Mouse (Mus musculus) urinary bladder, postnatal 4 days (tissue): ENCODE measurements around the gene Hmgn2.
"Not testable (repeated sequence)": the region's sequence is repeated elsewhere in the genome, so short reads cannot be mapped to it uniquely, and the experiment has no call there.

Experiments used
- DNase-seq, 2 experiments: peaks; one replicate each; pipeline ENCODE4 v3.0.0; 2021 to 2022; ENCODE audit warnings: low spot score in 2 of 2

Gene Hmgn2

GRCm38 (mm10) chr4:133968150-133968921, at the start of gene Hmgn2:
TSS of gene Hmgn2 (minus strand) at chr4:133968650.
- DNase-seq, result peak; percentile 48 to 64

GRCm38 (mm10) chr4:134017201-134017865, 48.9 kb upstream of the Hmgn2 start:
- DNase-seq, result no peak

GRCm38 (mm10) chr4:134016767-134017166, 48.3 kb upstream of the Hmgn2 start:
- no peak for DNase-seq

GRCm38 (mm10) chr4:134016208-134016607, 47.8 kb upstream of the Hmgn2 start:
- no peak for DNase-seq

- DNase-seq, result no peak
Measured at GRCm38 (mm10) chr4:134012858-134013528, 44.5 kb upstream of the Hmgn2 start.

GRCm38 (mm10) chr4:134011450-134012414, 43.3 kb upstream of the Hmgn2 start:
- DNase-seq, result no peak

GRCm38 (mm10) chr4:134009709-134010108, 41.3 kb upstream of the Hmgn2 start:
- no peak for DNase-seq

- DNase-seq, result no peak
Measured at GRCm38 (mm10) chr4:134006845-134007244, 38.4 kb upstream of the Hmgn2 start.

GRCm38 (mm10) chr4:134005581-134006358, 37.3 kb upstream of the Hmgn2 start:
- DNase-seq, result no peak

GRCm38 (mm10) chr4:134002903-134003302, 34.5 kb upstream of the Hmgn2 start:
- DNase-seq, result no peak

GRCm38 (mm10) chr4:134002246-134002645, 33.8 kb upstream of the Hmgn2 start:
- no peak for DNase-seq

GRCm38 (mm10) chr4:134001710-134002109, 33.3 kb upstream of the Hmgn2 start:
- DNase-seq, result no peak

GRCm38 (mm10) chr4:134000466-134001438, 32.3 kb upstream of the Hmgn2 start, which contains the start of gene Dhdds:
TSS of gene Dhdds (minus strand) at chr4:134000918.
- DNase-seq, result peak; percentile 92 to 95

- no peak for DNase-seq
Measured at GRCm38 (mm10) chr4:133994697-133995096, 26.2 kb upstream of the Hmgn2 start.

- DNase-seq, result no peak
Measured at GRCm38 (mm10) chr4:133991087-133991660, 22.7 kb upstream of the Hmgn2 start.

- no peak for DNase-seq
Measured at GRCm38 (mm10) chr4:133990035-133990434, 21.6 kb upstream of the Hmgn2 start.

GRCm38 (mm10) chr4:133988289-133988688, 19.8 kb upstream of the Hmgn2 start:
- not testable (repeated sequence) for DNase-seq

GRCm38 (mm10) chr4:133982936-133983335, 14.5 kb upstream of the Hmgn2 start:
- no peak for DNase-seq

GRCm38 (mm10) chr4:133980496-133980895, 12.0 kb upstream of the Hmgn2 start:
- no peak for DNase-seq
